In the genomic region with DNA sequence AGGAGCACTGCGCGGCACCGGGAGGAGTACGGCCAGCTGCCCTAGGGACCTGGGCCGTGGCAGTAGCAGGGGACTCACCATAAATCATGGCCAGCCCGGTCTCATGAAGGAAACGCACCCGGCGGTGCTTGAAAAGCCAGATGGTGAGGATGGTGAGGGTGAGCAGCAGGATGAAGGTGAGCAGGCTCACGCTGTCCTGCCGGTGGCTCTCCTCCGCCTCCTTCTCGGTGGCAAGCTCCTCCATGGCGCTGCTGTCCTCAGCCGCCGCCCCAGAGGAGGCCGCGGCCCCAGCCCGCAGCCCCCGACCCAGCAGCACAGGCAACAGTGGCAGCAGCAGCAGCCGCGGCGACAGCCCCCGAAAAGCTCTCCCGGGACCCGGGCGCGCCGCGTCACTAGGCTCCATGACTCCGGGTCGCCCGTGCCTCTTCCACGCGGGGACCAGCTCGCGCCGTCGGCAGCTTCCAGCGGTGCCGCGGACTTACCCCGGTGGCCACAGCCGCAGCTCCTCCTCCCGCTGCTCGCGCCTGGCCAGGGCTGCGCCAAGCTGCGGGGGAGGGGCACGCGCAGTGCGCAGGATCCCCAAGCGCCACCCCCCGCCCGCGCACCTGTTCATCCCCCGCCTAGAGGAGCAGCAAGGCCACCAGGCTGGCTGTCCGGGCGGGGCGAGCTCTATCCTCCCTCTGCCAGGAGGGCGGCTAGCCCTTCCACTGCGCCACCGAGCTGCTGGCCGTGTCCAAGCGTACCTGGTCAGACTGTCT, we compare ENCODE assay signal across 8 mouse cellular contexts. TPM values are rescaled to one million over a fixed set of nuclear protein-coding genes. Genes with fewer than 3 reads are reported as not detected.
DNase-seq lines count a peak whose midpoint lies in the region; ATAC-seq lines count a peak whose summit lies in the region.

A gene (minus strand): TSS at position 526 of the 758 bp plus-strand sequence.

- intact Hi-C loops in gastrocnemius, postnatal 14 days (cut with DNase I; ENCODE audit: low total_unique reads), result no loop called here

- peak; percentile 66 for ATAC-seq in common myeloid progenitor, adult 5-6 weeks (replicated peaks; ENCODE audit: low read depth, poor library complexity, severe bottlenecking)
- peak; percentile 82 for ATAC-seq in megakaryocyte, adult 5-6 weeks (ENCODE audit: poor library complexity, severe bottlenecking)

- DNase-seq in T-cell, adult 2 months (ENCODE audit: low spot score), result peak; percentile 48
- peak; percentile 77 for DNase-seq in gastrocnemius, postnatal 14 days
- peak; percentile 76 for DNase-seq in induced T-regulatory cell, adult 2 months (ENCODE audit: low read depth)
- DNase-seq in left cerebral cortex, adult 8-10 months (ENCODE audit: low spot score in 2 of 2), result peak; percentile 30 to 68
- peak; percentile 75 for DNase-seq in right cerebral cortex, adult 18-20 months
- DNase-seq in urinary bladder, adult 2 months (ENCODE audit: low spot score), result peak; percentile 31

RNA-seq across cellular contexts. Expression of the gene that starts here (rescaled TPM):
- 9.2 and 10.4 TPM in 2 replicates for total RNA-seq in common myeloid progenitor, adult 5-6 weeks (2017)
- total RNA-seq in gastrocnemius, postnatal 14 days (2021), result 1 to 10 TPM; 7.4 to 8.7 TPM
- total RNA-seq in left cerebral cortex, adult 8-10 months (2022), result 10 to 100 TPM; 58.9 to 66.9 (median 61.9) TPM
- 7.3 and 8.6 TPM in 2 replicates for total RNA-seq in megakaryocyte, adult 5-6 weeks (2015)
- 10.0 and 11.6 TPM in 2 replicates for total RNA-seq in megakaryocyte, adult 5-6 weeks (2017)
- polyA plus RNA-seq in urinary bladder, adult 2 months (2012; rRNA removed), result 1.4 and 1.9 TPM in 2 replicates

Comparison
In these comparisons a context has a peak if more than half of its experiments do, and no peak if none do; other contexts are left out.
1. Peak in every context shown above with its lines: DNase-seq and ATAC-seq.